Mouse (Mus musculus) liver, embryonic 16.5 days (tissue): Measurements from ENCODE around the gene Tnnc1. TPM values are rescaled to one million over a fixed set of nuclear protein-coding genes. Genes with fewer than 3 reads are reported as not detected.

Experiments used
- ATAC-seq: fragments of 200-750 bp; cut with Nextera tagmentation; 2 replicates; pipeline ENCODE4 v1.8.0; 2017; ENCODE audit warnings: low read depth, mild to moderate bottlenecking, moderate number of reproducible peaks, moderate library complexity
- H3K27ac ChIP-seq: fragments of 300-500 bp; sonication (generic); 2 replicates; pipeline ENCODE4 v1.5.1; 2014; ENCODE audit warnings: mild to moderate bottlenecking, low read length
- H3K27me3 ChIP-seq: fragments of 300-500 bp; sonication (generic); 2 replicates; pipeline ENCODE4 v1.6.1; 2014; ENCODE audit warnings: low read depth, low read length, mixed read lengths; ENCODE audit not compliant: control insufficient read depth, insufficient read depth
- H3K36me3 ChIP-seq: fragments of 300-500 bp; sonication (generic); 2 replicates; pipeline ENCODE4 v1.6.1; 2014; ENCODE audit warnings: mild to moderate bottlenecking; ENCODE audit not compliant: control insufficient read depth, insufficient read depth
- H3K4me1 ChIP-seq: fragments of 300-500 bp; sonication (generic); 2 replicates; pipeline ENCODE4 v1.6.1; 2014; ENCODE audit warnings: low read depth, low read length, mixed read lengths; ENCODE audit not compliant: control insufficient read depth
- H3K4me2 ChIP-seq: fragments of 300-500 bp; sonication (generic); 2 replicates; pipeline ENCODE4 v1.6.1; 2014; ENCODE audit warnings: low read depth, low read length, mixed read lengths
- H3K4me3 ChIP-seq: fragments of 300-500 bp; sonication (generic); 2 replicates; pipeline ENCODE4 v1.5.1; 2014; ENCODE audit warnings: low read depth, mild to moderate bottlenecking, low read length
- H3K9ac ChIP-seq: fragments of 300-500 bp; sonication (generic); 2 replicates; pipeline ENCODE4 v1.6.1; 2014; ENCODE audit warnings: low read depth, low read length
- H3K9me3 ChIP-seq: fragments of 300-500 bp; sonication (generic); replicated peaks from 2 replicates; pipeline ENCODE4 v1.6.1; 2016; ENCODE audit warnings: low read length; ENCODE audit not compliant: control insufficient read depth
- WGBS: fragments of 180-500 bp; shearing (Covaris S2); extraction: QIAGEN DNeasy Blood & Tissue Kit; methylation state at CpG from one replicate; pipeline ENCODE4 v1.1.7; 2014; ENCODE audit not compliant: insufficient replicate concordance; 5-methylcytosine and 5-hydroxymethylcytosine counted together
- polyA plus RNA-seq: library from polyadenylated mRNA; unstranded; fragments of >200 nt; fragmentation: Nextera tagmentation; extraction: Ambion mirVana; gene quantifications from 2 replicates; pipeline ENCODE4 v1.2.1, GENCODE M21; 2015

The Tnnc1 gene
- polyA plus RNA-seq, 1 experiment from 2014 or later, result 93.1 TPM

DNA sequence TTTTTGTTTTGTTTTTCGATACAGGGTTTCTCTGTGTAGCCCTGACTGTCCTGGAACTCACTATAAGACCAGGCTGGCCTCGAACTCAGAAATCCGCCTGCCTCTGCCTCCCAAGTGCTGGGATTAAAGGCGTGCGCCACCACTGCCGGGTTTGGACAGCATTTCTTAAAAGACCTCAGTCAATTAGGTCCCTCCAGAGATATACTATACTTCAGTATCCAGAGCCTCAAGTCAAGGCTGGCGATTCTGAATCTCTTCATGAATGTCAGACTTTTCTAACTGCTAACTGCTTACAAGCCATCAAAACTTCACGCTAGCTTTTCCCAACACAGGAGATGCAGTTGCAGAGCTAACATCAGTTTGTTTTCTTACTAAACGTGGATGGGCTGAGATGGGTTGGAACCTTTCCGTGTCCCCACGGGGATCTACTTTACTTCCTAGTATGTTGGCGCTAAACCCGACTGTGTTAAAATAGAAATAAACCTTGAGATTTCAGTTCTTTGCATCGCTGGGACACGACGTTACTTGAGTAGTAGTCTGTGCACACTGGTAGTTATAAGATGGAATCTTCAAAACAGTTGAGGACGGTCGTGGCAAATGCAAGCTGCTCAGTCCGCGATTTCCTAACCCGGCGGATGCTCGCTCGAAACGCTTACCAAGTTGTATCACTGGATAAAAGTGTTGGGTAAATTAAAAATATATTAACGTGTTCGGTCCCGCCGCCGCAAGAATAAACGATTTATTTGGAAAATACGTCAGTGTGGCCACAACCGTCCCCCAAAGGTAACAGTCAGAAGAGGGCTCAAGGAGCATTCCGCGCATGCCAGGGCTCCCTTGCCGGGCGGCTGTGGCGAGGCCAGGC is 42.3 kb downstream of the Tnnc1 start:
- Histone ChIP-seq H3K4me3 (peak overlapping the region; percentile 100), H3K9ac (peak overlapping the region; percentile 93), H3K4me2 (peak overlapping the region; percentile 88), H3K36me3 (peaks cover 22% of the 10 kb centered on the region), H3K4me1 (peaks cover 14% of the 10 kb centered on the region), H3K27me3 (no peaks in the 10 kb centered on the region), H3K27ac (peak overlapping the region; percentile 91), H3K9me3 (no peaks in the 10 kb centered on the region)
- 14% methylated on average over 38 of the region's 38 CpGs for WGBS
- ATAC-seq, result peak; percentile 76

DNA sequence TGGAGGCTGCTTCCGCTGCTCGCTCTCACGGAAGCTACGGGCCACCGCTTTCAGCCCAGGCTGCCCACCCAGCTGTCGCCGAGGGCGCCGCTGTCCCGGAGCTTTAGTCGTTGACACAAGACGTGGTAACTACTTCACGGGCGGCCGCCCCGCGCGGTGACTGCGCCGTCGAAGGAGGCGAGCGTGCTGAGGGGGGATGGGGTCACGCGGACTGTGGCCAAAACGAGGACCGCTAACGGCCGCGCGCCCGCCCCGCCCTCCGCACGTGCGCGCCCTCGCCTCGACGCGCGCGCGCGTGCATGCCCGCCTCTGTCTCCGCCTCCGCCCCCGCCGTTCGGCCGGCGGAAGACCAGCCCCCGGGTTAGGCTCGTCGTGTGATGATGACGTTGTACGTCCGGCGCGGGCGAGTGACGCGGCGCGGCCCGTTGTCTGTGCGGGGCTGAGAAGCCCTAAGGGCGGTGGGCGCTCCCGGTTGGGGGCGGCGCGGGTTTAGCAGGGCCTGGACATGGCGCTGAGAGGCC is 43.0 kb downstream of the Tnnc1 start, which contains the start of the genes Phf7 and Bap1:
Gene Phf7, minus strand, starts transcription at position 234 of the 521 bp plus-strand sequence.
Gene Bap1, plus strand, starts transcription at position 367 of the 521 bp plus-strand sequence.
- H3K9me3 ChIP-seq, result no peaks in the 10 kb centered on the region
- H3K9ac ChIP-seq, result peak within 1 kb of the TSS; percentile 98
- peaks cover 14% of the 10 kb centered on the region for H3K4me1 ChIP-seq
- peaks cover 29% of the 10 kb centered on the region for H3K36me3 ChIP-seq
- H3K4me2 ChIP-seq, result peak within 1 kb of the TSS; percentile 88
- H3K4me3 ChIP-seq, result peak within 1 kb of the TSS; percentile 100
- H3K27ac ChIP-seq, result peak within 1 kb of the TSS; percentile 91
- under 1% methylated on average over 75 of the region's 75 CpGs for WGBS
- no peaks in the 10 kb centered on the region for H3K27me3 ChIP-seq
- peak; percentile 94 for ATAC-seq

DNA sequence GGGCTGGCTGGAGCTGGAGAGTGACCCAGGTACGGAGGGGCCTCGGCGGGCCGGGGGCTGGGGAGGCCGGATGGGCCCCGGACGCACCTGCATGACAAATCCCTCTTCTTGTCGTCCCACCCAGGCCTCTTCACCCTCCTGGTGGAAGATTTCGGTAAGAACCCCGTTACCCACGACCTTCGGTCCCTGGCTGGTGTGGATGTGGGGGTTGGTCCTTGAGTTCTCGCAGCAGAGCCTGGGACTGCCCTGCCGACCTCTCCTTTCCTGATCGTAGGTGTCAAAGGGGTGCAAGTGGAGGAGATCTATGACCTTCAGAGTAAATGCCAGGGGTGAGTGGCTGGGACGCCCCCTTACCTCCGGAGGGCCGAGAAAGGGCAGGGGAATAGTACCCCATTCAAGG is 43.5 kb downstream of the Tnnc1 start:
- H3K4me1 ChIP-seq, result peaks cover 14% of the 10 kb centered on the region
- H3K4me2 ChIP-seq, result peak overlapping the region; percentile 86
- H3K4me3 ChIP-seq, result peak overlapping the region; percentile 100
- peak overlapping the region; percentile 98 for H3K9ac ChIP-seq
- H3K36me3 ChIP-seq, result peaks cover 34% of the 10 kb centered on the region
- H3K27me3 ChIP-seq, result no peaks in the 10 kb centered on the region
- ATAC-seq, result peak; percentile 9
- no peaks in the 10 kb centered on the region for H3K9me3 ChIP-seq
- H3K27ac ChIP-seq, result peak overlapping the region; percentile 82
- WGBS, result 2% methylated on average over 18 of the region's 18 CpGs

DNA sequence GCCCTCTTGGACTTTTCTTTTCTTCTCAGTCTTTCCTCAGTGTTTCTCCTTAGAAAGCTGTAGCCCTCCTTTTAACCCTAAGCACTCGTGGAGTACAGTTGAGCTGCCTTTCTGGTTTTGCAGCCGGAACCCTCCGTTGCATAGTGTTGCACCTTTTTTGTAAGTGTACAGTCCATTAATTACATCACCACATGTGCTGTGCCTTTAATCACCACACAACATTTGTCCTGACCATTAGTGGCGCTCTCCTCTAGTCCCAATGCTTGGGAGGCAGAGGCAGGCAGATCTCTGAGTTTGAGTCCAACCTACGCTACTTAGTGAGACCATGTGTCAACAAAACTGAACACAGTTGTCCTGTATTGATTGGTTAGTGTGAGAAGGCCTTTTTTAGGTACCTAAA is 44.0 kb downstream of the Tnnc1 start:
- Histone ChIP-seq H3K4me2 (peak overlapping the region; percentile 86), H3K27me3 (no peaks in the 10 kb centered on the region), H3K4me1 (peaks cover 14% of the 10 kb centered on the region), H3K9ac (peak overlapping the region; percentile 98), H3K9me3 (no peaks in the 10 kb centered on the region), H3K4me3 (peak overlapping the region; percentile 100), H3K36me3 (peaks cover 38% of the 10 kb centered on the region), H3K27ac (no peak overlapping the region; the same call in 1 of the 2 replicates)
- no peak for ATAC-seq
- 77% methylated on average over 5 of the region's 5 CpGs for WGBS

DNA sequence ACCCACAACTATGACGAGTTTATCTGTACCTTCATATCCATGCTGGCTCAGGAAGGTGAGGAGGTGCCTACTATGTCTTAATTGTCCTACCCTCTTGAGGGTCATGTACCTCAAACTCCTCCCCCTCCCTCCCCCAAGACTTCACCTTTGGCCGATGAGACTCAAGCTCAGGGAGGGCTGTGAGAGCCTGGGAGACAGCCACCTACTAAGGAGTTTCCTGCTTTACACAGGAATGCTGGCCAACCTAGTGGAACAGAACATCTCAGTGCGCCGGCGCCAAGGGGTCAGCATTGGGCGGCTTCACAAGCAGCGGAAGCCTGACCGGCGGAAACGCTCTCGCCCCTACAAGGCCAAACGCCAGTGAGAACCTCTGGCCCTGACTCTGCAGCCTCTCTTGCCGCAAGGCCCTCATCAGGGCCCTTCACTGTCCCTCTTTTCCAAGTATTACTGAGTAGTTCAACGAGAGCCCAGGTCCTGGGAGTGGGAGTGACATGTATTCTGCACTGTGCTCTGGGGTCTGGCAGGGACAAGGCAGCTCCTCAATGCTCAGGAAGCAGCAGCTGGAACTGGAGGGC is 50.5 kb downstream of the Tnnc1 start:
- Histone ChIP-seq H3K4me3 (no peak overlapping the region), H3K27me3 (no peaks in the 10 kb centered on the region), H3K4me1 (peaks cover 33% of the 10 kb centered on the region), H3K9ac (no peak overlapping the region), H3K36me3 (peaks cover 61% of the 10 kb centered on the region), H3K4me2 (no peak overlapping the region), H3K27ac (peak overlapping the region; percentile 96), H3K9me3 (no peaks in the 10 kb centered on the region)
- WGBS, result 87% methylated on average over 14 of the region's 14 CpGs
- no peak for ATAC-seq

DNA sequence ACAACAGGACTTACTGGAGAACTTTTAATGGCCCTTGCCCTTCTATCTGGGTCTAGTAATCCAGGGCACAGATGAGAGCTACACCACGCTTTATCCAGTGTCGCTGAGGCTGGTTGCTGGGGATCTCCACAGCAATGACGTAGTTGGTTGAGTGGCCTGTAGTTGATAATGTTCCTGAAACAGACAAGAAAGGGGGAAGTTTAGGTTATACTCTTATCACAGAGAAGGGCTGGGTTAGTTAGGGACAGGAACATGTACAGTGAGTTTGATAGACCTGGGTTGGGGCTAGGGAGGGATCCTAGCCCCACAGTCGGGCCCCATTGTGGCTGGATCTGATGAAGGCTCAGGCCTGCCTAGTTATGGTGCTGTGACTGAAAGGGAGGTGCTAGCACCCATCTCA is 52.3 kb downstream of the Tnnc1 start:
- Histone ChIP-seq H3K4me1 (peaks cover 33% of the 10 kb centered on the region), H3K4me3 (peak overlapping the region; percentile 32), H3K9ac (peak overlapping the region; percentile 52), H3K9me3 (no peaks in the 10 kb centered on the region), H3K4me2 (peak overlapping the region; percentile 62), H3K27me3 (no peaks in the 10 kb centered on the region), H3K36me3 (peaks cover 43% of the 10 kb centered on the region), H3K27ac (peak overlapping the region; percentile 96)
- peak; percentile 93 for ATAC-seq
- 17% methylated on average over 4 of the region's 4 CpGs for WGBS

DNA sequence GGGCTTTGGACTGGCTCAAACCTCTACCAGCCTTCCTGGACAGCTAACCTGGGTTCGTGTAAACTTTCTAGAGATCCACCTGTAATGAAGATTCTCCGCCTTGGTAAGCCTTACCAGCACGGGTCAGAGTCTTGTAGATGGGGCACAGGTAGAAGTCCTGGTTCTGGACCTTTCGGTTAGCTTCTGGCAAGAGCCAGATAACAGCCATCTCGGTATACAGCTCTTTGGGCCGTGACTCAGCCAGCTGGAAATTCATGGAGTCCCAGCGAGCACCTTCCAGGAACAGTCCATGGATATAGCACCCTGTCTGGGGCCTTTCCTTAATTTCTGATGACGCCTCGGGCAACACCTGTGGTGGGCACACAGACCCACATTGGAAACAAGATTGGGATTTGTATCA is 52.8 kb downstream of the Tnnc1 start:
- peak; percentile 71 for ATAC-seq
- WGBS, result 50% methylated on average over 9 of the region's 9 CpGs
- Histone ChIP-seq H3K36me3 (peaks cover 38% of the 10 kb centered on the region), H3K27me3 (no peaks in the 10 kb centered on the region), H3K4me3 (peak overlapping the region; percentile 32), H3K9me3 (no peaks in the 10 kb centered on the region), H3K4me1 (peaks cover 33% of the 10 kb centered on the region), H3K27ac (peak overlapping the region; percentile 96), H3K9ac (peak overlapping the region; percentile 52), H3K4me2 (peak overlapping the region; percentile 62)
